Mouse (Mus musculus): ENCODE results near the gene Spock1. TPM values are rescaled to one million over a fixed set of nuclear protein-coding genes. Genes with fewer than 3 reads are reported as not detected.

Gene Spock1
- total RNA-seq, 1 experiment from 2014 or later = not detected

- ATAC-seq (replicated peaks; ENCODE audit: insufficient number of reproducible peaks, low FRiP score, low TSS enrichment, poor library complexity, severe bottlenecking) = no peak
Observed at GRCm38 (mm10) chr13:57760618-57761017, 147.5 kb downstream of the Spock1 start.

- ATAC-seq (replicated peaks; ENCODE audit: insufficient number of reproducible peaks, low FRiP score, low TSS enrichment, poor library complexity, severe bottlenecking) = no peak
Observed at GRCm38 (mm10) chr13:57756316-57756715, 151.8 kb downstream of the Spock1 start.

- no peak for ATAC-seq (replicated peaks; ENCODE audit: insufficient number of reproducible peaks, low FRiP score, low TSS enrichment, poor library complexity, severe bottlenecking)
Observed at GRCm38 (mm10) chr13:57750831-57751230, 157.3 kb downstream of the Spock1 start.

- no peak for ATAC-seq (replicated peaks; ENCODE audit: insufficient number of reproducible peaks, low FRiP score, low TSS enrichment, poor library complexity, severe bottlenecking)
Observed at GRCm38 (mm10) chr13:57744667-57745066, 163.5 kb downstream of the Spock1 start.

- ATAC-seq (replicated peaks; ENCODE audit: insufficient number of reproducible peaks, low FRiP score, low TSS enrichment, poor library complexity, severe bottlenecking) = no peak
Observed at GRCm38 (mm10) chr13:57741186-57741585, 166.9 kb downstream of the Spock1 start.

GRCm38 (mm10) chr13:57740473-57740872 is 167.7 kb downstream of the Spock1 start:
- no peak for ATAC-seq (replicated peaks; ENCODE audit: insufficient number of reproducible peaks, low FRiP score, low TSS enrichment, poor library complexity, severe bottlenecking)

- no peak for ATAC-seq (replicated peaks; ENCODE audit: insufficient number of reproducible peaks, low FRiP score, low TSS enrichment, poor library complexity, severe bottlenecking)
Observed at GRCm38 (mm10) chr13:57736060-57736459, 172.1 kb downstream of the Spock1 start.

- ATAC-seq (replicated peaks; ENCODE audit: insufficient number of reproducible peaks, low FRiP score, low TSS enrichment, poor library complexity, severe bottlenecking) = no peak
Observed at GRCm38 (mm10) chr13:57734549-57734948, 173.6 kb downstream of the Spock1 start.

GRCm38 (mm10) chr13:57733521-57733920 is 174.6 kb downstream of the Spock1 start:
- ATAC-seq (replicated peaks; ENCODE audit: insufficient number of reproducible peaks, low FRiP score, low TSS enrichment, poor library complexity, severe bottlenecking) = no peak

GRCm38 (mm10) chr13:57732251-57732650 is 175.9 kb downstream of the Spock1 start:
- no peak for ATAC-seq (replicated peaks; ENCODE audit: insufficient number of reproducible peaks, low FRiP score, low TSS enrichment, poor library complexity, severe bottlenecking)

GRCm38 (mm10) chr13:57727716-57728115 is 180.4 kb downstream of the Spock1 start:
- ATAC-seq (replicated peaks; ENCODE audit: insufficient number of reproducible peaks, low FRiP score, low TSS enrichment, poor library complexity, severe bottlenecking) = no peak

GRCm38 (mm10) chr13:57726654-57727053 is 181.5 kb downstream of the Spock1 start:
- ATAC-seq (replicated peaks; ENCODE audit: insufficient number of reproducible peaks, low FRiP score, low TSS enrichment, poor library complexity, severe bottlenecking) = no peak

- ATAC-seq (replicated peaks; ENCODE audit: insufficient number of reproducible peaks, low FRiP score, low TSS enrichment, poor library complexity, severe bottlenecking) = no peak
Observed at GRCm38 (mm10) chr13:57722329-57722936, 185.7 kb downstream of the Spock1 start.

GRCm38 (mm10) chr13:57721524-57722279 is 186.4 kb downstream of the Spock1 start:
- ATAC-seq (replicated peaks; ENCODE audit: insufficient number of reproducible peaks, low FRiP score, low TSS enrichment, poor library complexity, severe bottlenecking) = no peak

GRCm38 (mm10) chr13:57718087-57718486 is 190.0 kb downstream of the Spock1 start:
- no peak for ATAC-seq (replicated peaks; ENCODE audit: insufficient number of reproducible peaks, low FRiP score, low TSS enrichment, poor library complexity, severe bottlenecking)

- no peak for ATAC-seq (replicated peaks; ENCODE audit: insufficient number of reproducible peaks, low FRiP score, low TSS enrichment, poor library complexity, severe bottlenecking)
Observed at GRCm38 (mm10) chr13:57712910-57713309, 195.2 kb downstream of the Spock1 start.

- ATAC-seq (replicated peaks; ENCODE audit: insufficient number of reproducible peaks, low FRiP score, low TSS enrichment, poor library complexity, severe bottlenecking) = no peak
Observed at GRCm38 (mm10) chr13:57708425-57708824, 199.7 kb downstream of the Spock1 start.

GRCm38 (mm10) chr13:57702966-57703365 is 205.2 kb downstream of the Spock1 start:
- no peak for ATAC-seq (replicated peaks; ENCODE audit: insufficient number of reproducible peaks, low FRiP score, low TSS enrichment, poor library complexity, severe bottlenecking)

- no peak for ATAC-seq (replicated peaks; ENCODE audit: insufficient number of reproducible peaks, low FRiP score, low TSS enrichment, poor library complexity, severe bottlenecking)
Observed at GRCm38 (mm10) chr13:57696685-57697084, 211.4 kb downstream of the Spock1 start.

GRCm38 (mm10) chr13:57688926-57689325 is 219.2 kb downstream of the Spock1 start:
- ATAC-seq (replicated peaks; ENCODE audit: insufficient number of reproducible peaks, low FRiP score, low TSS enrichment, poor library complexity, severe bottlenecking) = no peak

Data from monocyte, adult 5-6 weeks (primary cell).